Mouse (Mus musculus) spleen, adult 2 months (tissue): Measurements from ENCODE around the gene Gm49388. TPM values are rescaled to one million over a fixed set of nuclear protein-coding genes. Genes with fewer than 3 reads are reported as not detected.

ENCODE experiments used
- DNase-seq, 2 experiments: peaks; one replicate each; pipeline versions ENCODE4 v3.0.0 to v3.0.0-alpha.2; 2012 to 2021; ENCODE audit warnings: low spot score in 2 of 2, low read depth in 1 of 2
- H3K27ac ChIP-seq: fragments of 200-500 bp; 2 replicates; pipeline ENCODE4 v1.5.1; 2012; ENCODE audit warnings: low read length, inconsistent platforms; ENCODE audit not compliant: insufficient read depth
- H3K27me3 ChIP-seq: fragments of 200-500 bp; 2 replicates; pipeline ENCODE4 v1.6.1; 2012; ENCODE audit warnings: mild to moderate bottlenecking, moderate library complexity, low read length, inconsistent platforms; ENCODE audit not compliant: control insufficient read depth, insufficient read depth
- H3K36me3 ChIP-seq: fragments of 200-500 bp; 2 replicates; pipeline ENCODE4 v1.6.1; 2012; ENCODE audit warnings: mild to moderate bottlenecking, low read length, inconsistent platforms; ENCODE audit not compliant: control insufficient read depth, insufficient read depth
- H3K4me1 ChIP-seq: fragments of 200-500 bp; 2 replicates; pipeline ENCODE4 v1.6.1; 2011; ENCODE audit warnings: inconsistent platforms; ENCODE audit not compliant: control insufficient read depth, insufficient read depth, insufficient read length
- H3K4me3 ChIP-seq: fragments of 200-500 bp; 2 replicates; pipeline ENCODE4 v1.5.1; 2011; ENCODE audit warnings: mild to moderate bottlenecking, inconsistent platforms; ENCODE audit not compliant: insufficient read depth, insufficient read length; ENCODE audit errors: extremely low read depth
- CTCF ChIP-seq: fragments of 200-500 bp; IDR thresholded peaks from 2 replicates; pipeline ENCODE4 v1.5.1; 2011; ENCODE audit warnings: mild to moderate bottlenecking, inconsistent platforms; ENCODE audit not compliant: insufficient read depth, insufficient read length, insufficient replicate concordance; ENCODE audit errors: extremely low read depth
- POLR2A ChIP-seq: fragments of 200-500 bp; IDR thresholded peaks from 2 replicates; pipeline ENCODE4 v1.6.1; 2011; ENCODE audit warnings: low read depth, low read length, inconsistent platforms
- WGBS: fragments of 180-500 bp; shearing (Covaris S2); methylation state at CpG from one replicate; pipeline ENCODE4 v1.1.7; 2018; 5-methylcytosine and 5-hydroxymethylcytosine counted together
- polyA plus RNA-seq: library from polyadenylated mRNA; depleted of rRNA; stranded (reverse); fragments of >200 nt; gene quantifications from 2 replicates; pipeline ENCODE4 v1.2.3, GENCODE M21; 2012

Gene Gm49388
- polyA plus RNA-seq, 1 experiment: not detected

GRCm38 (mm10) chr7:127808821-127809220 lies 23.4 kb downstream of the Gm49388 start:
- Histone ChIP-seq H3K4me1 (no peaks in the 10 kb centered on the region; the same call in 1 of the 2 replicates), H3K27me3 (no peaks in the 10 kb centered on the region), H3K4me3 (no peak overlapping the region), H3K36me3 (no peaks in the 10 kb centered on the region), H3K27ac (no peak overlapping the region)
- TF ChIP-seq CTCF (no peak), POLR2A (no peak)
- 73% methylated on average over 5 of the region's 5 CpGs for WGBS
- DNase-seq: no peak

GRCm38 (mm10) chr7:127809846-127810245 lies 24.4 kb downstream of the Gm49388 start:
- H3K4me3 ChIP-seq: no peak overlapping the region
- TF ChIP-seq POLR2A (no peak), CTCF (no peak)
- H3K27ac ChIP-seq: no peak overlapping the region
- H3K27me3 ChIP-seq: no peaks in the 10 kb centered on the region
- H3K4me1 ChIP-seq: no peaks in the 10 kb centered on the region
- WGBS: 85% methylated on average over 1 of the region's 1 CpGs
- DNase-seq: no peak
- H3K36me3 ChIP-seq: no peaks in the 10 kb centered on the region

- H3K27ac ChIP-seq: no peak overlapping the region
- 95% methylated on average over 10 of the region's 10 CpGs for WGBS
- H3K4me3 ChIP-seq: no peak overlapping the region
- H3K27me3 ChIP-seq: no peaks in the 10 kb centered on the region
- TF ChIP-seq CTCF (no peak), POLR2A (no peak)
- H3K4me1 ChIP-seq: no peaks in the 10 kb centered on the region
- DNase-seq: no peak
- no peaks in the 10 kb centered on the region for H3K36me3 ChIP-seq
Observed at GRCm38 (mm10) chr7:127810650-127811049, 25.2 kb downstream of the Gm49388 start.

GRCm38 (mm10) chr7:127811240-127811639 lies 25.8 kb downstream of the Gm49388 start:
- no peaks in the 10 kb centered on the region for H3K27me3 ChIP-seq
- no peaks in the 10 kb centered on the region for H3K4me1 ChIP-seq
- no peak overlapping the region for H3K4me3 ChIP-seq
- WGBS: 89% methylated on average over 4 of the region's 4 CpGs
- TF ChIP-seq CTCF (no peak), POLR2A (no peak)
- H3K27ac ChIP-seq: no peak overlapping the region
- no peak for DNase-seq
- H3K36me3 ChIP-seq: no peaks in the 10 kb centered on the region

- H3K4me1 ChIP-seq: no peaks in the 10 kb centered on the region
- no peaks in the 10 kb centered on the region for H3K27me3 ChIP-seq
- DNase-seq: no peak
- no peak overlapping the region for H3K4me3 ChIP-seq
- no peak overlapping the region for H3K27ac ChIP-seq
- WGBS: 77% methylated on average over 3 of the region's 3 CpGs
- H3K36me3 ChIP-seq: no peaks in the 10 kb centered on the region
- TF ChIP-seq POLR2A (no peak), CTCF (no peak)
Observed at GRCm38 (mm10) chr7:127812292-127812691, 26.9 kb downstream of the Gm49388 start.

GRCm38 (mm10) chr7:127813821-127814220 lies 28.4 kb downstream of the Gm49388 start:
- H3K4me3 ChIP-seq: no peak overlapping the region
- no peaks in the 10 kb centered on the region for H3K27me3 ChIP-seq
- peak overlapping the region; percentile 16; the same call in 1 of the 2 replicates for H3K27ac ChIP-seq
- no peak for DNase-seq
- WGBS: 75% methylated on average over 4 of the region's 4 CpGs
- no peak for TF ChIP-seq POLR2A
- no peak for TF ChIP-seq CTCF
- H3K4me1 ChIP-seq: no peaks in the 10 kb centered on the region
- H3K36me3 ChIP-seq: no peaks in the 10 kb centered on the region

GRCm38 (mm10) chr7:127814241-127814921 lies 29.0 kb downstream of the Gm49388 start:
- Histone ChIP-seq H3K27ac (peak overlapping the region; percentile 16; the same call in 1 of the 2 replicates), H3K27me3 (no peaks in the 10 kb centered on the region), H3K4me1 (no peaks in the 10 kb centered on the region), H3K36me3 (no peaks in the 10 kb centered on the region), H3K4me3 (no peak overlapping the region)
- DNase-seq: no peak
- WGBS: 86% methylated on average over 19 of the region's 19 CpGs
- TF ChIP-seq POLR2A: no peak
- no peak for TF ChIP-seq CTCF
